Mouse (Mus musculus) layer of hippocampus, postnatal 14 days (tissue): Measurements from ENCODE around the gene Card11. TPM values are rescaled to one million over a fixed set of nuclear protein-coding genes. Genes with fewer than 3 reads are reported as not detected.

Source experiments
- DNase-seq, 2 experiments: peaks; one replicate each; pipeline ENCODE4 v3.0.0; 2021 to 2022; ENCODE audit warnings: low spot score in 2 of 2, mixed read lengths in 1 of 2
- total RNA-seq, 2 experiments: library from RNA; stranded (reverse); gene quantifications; 2 replicates each; pipeline ENCODE4 v1.2.3; 2021

Gene Card11
- total RNA-seq, 2 experiments from 2014 or later, result 0.21 to 0.39 TPM

- DNase-seq, result no peak
These were observed 68.7 kb downstream of the Card11 start for GRCm38 (mm10) chr5:140931523-140932229.

DNA sequence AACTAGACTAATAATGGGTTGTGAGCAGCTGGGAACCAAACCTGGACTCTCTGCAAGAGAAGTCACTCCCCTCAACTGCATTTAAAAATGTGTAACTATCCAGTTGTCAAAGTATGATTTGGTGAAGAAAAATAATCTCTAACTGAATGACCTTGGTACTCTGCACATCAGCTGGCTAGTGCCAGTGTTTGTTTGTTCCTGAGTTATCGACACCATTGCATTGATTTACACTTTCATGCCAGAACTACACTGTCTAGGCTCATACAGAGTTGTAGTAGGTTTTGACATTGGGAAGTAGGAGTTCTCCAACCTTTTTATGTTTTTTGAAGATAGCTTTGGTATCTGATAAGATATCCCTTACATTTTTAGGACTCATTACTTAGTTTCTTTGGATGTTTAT, 81.9 kb downstream of the Card11 start:
- DNase-seq, result no peak

- DNase-seq, result no peak
These were observed 82.6 kb downstream of the Card11 start for GRCm38 (mm10) chr5:140917807-140918206.

DNA sequence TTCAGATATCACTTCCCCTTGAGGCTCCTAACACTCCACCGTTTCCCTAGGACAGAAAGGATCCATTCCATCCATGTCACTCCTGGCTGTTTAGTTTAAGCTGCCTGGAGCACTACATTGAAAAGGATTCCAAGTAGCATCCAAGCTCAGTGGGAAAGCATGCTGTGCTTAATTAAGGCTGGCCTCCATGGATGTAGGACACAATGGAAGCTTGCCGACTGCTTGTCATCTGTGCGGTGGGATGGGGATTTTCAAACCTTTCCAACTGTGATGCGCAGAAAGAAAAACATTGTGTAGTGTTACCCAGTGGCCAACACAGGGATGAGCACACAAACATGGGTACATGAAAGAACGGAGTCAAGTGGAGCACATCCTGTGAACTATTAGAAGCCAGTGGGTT, 89.5 kb downstream of the Card11 start:
- peak; percentile 12 to 51 for DNase-seq

DNA sequence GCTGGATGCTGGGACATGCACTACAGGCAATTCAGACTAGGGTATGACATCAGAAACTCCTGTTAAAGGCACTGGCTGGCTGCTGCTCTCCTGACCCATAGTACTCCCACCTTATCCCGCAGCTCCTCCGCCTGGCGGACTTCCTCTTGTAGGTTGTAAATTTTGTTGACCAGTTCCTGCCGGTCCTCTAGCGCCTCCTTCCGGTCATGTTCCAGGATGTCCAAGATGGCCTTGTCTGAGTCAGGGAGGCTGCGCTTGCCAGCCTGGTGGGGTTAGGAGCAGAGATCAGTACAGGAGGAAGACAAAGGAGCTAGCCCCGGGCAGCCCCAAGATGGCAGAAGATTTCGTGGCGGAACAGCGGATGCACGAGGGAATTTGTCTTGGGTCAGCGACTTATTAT, 99.5 kb downstream of the Card11 start:
- no peak for DNase-seq

GRCm38 (mm10) chr5:140891080-140891479, 109.3 kb downstream of the Card11 start:
- no peak for DNase-seq

DNA sequence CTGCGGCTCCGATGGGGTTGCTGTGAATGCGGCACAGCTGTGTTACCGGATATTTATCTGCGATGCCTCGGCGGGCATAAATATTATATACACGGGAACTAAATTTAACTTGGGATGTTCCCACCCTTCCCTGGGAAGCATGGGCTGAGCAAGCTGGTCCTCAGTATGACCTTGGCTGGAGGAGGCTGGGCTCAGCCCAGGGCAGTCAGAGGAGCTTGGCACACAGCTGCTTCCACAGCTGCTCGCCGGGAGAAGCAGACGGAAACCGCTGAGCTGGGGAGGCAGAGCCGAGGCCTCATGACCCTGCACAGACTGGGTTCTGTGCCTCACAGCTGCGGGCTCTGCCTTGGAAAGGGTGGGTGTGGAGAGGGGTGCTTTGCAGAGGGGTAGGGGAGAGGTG, 110.3 kb downstream of the Card11 start:
- no peak for DNase-seq

GRCm38 (mm10) chr5:140889539-140889938, 110.8 kb downstream of the Card11 start:
- peak in 1 of 2 experiments; percentile 33 for DNase-seq

DNA sequence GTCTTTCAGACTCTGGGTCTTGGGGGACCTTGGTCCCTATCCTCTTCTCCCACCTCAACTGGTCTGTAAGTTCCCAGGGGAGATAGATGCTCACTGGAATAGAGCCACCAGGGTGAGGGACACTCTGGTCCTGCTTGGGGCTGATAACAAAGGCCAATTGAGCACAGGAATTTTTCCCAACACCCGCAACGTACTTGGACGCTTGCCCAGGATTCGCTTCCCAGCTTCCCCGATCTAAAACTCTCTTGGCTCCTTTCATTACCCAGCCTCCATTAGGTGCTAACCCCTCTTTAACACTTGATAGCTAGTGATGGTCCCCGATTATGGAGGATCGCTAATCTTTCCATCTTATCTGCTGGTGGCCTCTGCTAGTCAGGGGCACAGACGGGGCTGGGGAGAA, 112.5 kb downstream of the Card11 start:
- DNase-seq, result no peak

GRCm38 (mm10) chr5:140884966-140885365, 115.4 kb downstream of the Card11 start:
- peak; percentile 48 to 51 for DNase-seq

DNA sequence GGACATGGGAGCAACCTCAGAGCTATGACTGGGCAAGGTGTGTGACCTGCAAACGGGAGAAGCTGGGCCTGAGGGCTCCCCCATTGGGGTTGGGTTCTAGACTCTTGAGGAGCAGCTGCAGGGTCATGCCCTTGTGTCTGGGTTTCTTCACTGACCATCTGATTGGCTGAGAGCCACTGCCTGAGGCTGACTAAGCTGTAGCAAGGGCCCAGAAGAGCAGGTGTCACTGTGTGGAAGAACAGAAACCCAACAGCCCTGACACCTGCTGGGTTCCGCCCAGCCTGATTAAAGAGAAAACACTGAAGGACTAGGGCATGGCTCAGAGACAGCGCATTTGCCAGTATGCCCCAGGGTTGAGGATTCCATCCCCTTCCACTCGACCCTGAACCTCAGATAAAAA, 118.0 kb downstream of the Card11 start:
- DNase-seq, result no peak

GRCm38 (mm10) chr5:140880151-140880550, 120.2 kb downstream of the Card11 start:
- DNase-seq, result no peak

- DNase-seq, result no peak
These were observed 121.7 kb downstream of the Card11 start for GRCm38 (mm10) chr5:140878644-140879043.

GRCm38 (mm10) chr5:140873736-140874307, 126.6 kb downstream of the Card11 start:
- DNase-seq, result no peak

GRCm38 (mm10) chr5:140873039-140873551, 127.3 kb downstream of the Card11 start:
- DNase-seq, result no peak

DNA sequence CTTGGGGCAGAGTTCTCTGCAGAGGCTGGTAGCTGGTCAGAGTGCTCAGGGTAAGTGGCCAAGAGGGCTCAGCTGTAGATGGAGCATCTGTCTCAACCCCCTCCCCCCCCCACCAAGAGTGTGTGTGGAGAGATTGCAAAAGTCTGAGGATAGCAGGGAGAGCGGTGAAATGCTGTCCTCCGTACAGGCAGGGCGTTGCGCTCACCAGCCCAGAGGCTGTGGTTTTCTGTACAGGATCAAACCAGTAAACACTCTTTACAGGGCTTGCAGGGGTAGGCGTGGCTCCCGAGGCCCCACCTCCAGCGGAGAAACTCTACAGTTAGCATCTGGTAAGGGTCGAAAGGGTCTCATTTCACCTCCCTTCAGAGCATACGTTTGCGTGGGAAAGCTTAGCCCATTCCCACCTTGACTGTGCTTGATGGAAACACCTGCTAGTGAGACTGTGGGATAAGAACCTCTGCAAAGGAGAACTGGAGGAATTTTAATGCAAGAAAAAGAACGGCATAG, 127.8 kb downstream of the Card11 start:
- DNase-seq, result no peak

DNA sequence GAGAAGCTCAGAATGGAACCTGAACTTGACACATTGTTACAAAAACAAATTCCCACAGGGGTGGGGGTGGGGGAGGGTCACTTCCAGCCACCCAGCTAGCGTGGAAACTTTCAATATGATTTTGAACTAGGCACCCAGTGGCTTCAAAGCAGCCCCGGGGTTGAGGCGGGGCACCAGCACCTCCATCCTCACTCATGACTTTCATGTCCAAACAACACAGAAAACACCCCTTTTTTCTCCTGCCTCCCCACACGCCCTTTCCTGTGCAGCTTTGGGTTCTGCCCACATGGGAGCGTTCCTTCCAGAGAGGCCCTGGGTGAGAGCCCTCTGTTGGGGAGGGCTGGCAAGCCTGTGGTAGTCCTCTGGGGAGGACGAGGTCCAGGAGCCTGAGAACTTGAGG, 129.1 kb downstream of the Card11 start:
- no peak for DNase-seq

DNA sequence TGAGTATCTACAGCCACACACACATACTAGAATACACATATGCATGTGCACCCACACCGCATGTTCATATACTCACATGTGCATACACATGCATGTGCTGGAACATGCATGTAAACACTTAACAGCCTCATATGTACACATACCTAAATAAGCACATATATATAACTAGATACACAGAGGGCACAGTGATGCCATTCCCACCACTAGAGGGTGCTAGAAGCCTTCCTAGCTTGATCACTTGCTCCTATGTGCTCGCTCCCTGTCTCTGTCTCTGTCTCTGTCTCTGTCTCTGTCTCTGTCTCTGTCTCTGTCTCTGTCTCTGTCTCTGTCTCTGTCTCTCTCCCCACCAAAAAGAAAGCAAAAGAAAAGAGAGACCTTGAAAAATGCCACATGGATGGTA, 131.3 kb downstream of the Card11 start:
- DNase-seq, result peak; percentile 65 to 77

GRCm38 (mm10) chr5:140859730-140860129, 140.7 kb downstream of the Card11 start:
- DNase-seq, result no peak

GRCm38 (mm10) chr5:140858335-140858734, 142.0 kb downstream of the Card11 start:
- DNase-seq, result no peak

DNA sequence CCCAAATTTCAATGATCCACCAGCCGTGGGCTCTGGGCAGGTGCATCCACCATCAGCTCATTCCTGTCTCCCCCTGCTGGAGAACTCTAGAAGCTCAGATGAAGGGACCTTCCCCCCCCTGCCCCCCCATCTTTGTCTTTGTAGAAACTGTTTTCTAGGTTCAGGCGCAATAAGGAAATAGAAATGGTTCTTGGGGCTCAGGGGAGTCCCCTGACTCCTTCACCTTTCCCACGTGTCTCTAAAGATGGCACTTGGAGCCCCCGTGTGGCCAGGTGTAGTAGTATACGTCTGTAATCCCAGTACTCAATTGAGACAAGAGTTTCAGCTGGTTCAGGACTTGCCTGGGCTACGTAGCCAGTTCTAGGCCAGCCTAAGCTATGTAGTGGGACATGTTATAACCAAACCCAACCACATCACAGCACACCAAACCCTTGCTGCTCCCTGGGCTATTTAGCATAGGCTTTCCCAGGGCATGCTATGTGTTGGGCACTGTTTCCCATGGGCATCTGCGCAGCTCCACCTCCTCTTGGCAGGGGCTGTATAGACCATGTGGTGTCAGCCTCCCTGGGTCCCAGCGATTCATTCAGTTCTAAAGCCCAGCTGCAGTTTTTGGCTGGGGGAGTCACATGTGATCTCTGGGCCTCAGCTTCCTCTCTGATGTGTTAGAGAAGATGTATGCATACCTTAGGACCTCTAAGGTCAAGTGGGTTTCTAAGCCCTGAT, 142.8 kb downstream of the Card11 start:
- peak; percentile 38 to 67 for DNase-seq
